Mouse (Mus musculus) spleen, postnatal 14 days (tissue): ENCODE data around the gene Kctd2.
"Not testable (repeated sequence)": the region's sequence is repeated elsewhere in the genome, so short reads cannot be mapped to it uniquely, and the experiment has no call there.

Experiments used
- DNase-seq, 2 experiments: peaks; one replicate each; pipeline ENCODE4 v3.0.0; 2021 to 2022; ENCODE audit warnings: low spot score in 2 of 2

Gene Kctd2

GRCm38 (mm10) chr11:115419531-115420237 lies at the start of gene Kctd2, which contains the start of gene Atp5h:
Gene Kctd2, plus strand, starts transcription at chr11:115420128.
Gene Atp5h, minus strand, starts transcription at chr11:115419962.
- DNase-seq = peak; percentile 87 to 89

- no peak for DNase-seq
Observed at GRCm38 (mm10) chr11:115370368-115370767, 49.6 kb upstream of the Kctd2 start.

- no peak for DNase-seq
Observed at GRCm38 (mm10) chr11:115371354-115371753, 48.6 kb upstream of the Kctd2 start.

- DNase-seq = no peak
Observed at GRCm38 (mm10) chr11:115372015-115372414, 47.9 kb upstream of the Kctd2 start.

- DNase-seq = no peak
Observed at GRCm38 (mm10) chr11:115372737-115373136, 47.2 kb upstream of the Kctd2 start.

GRCm38 (mm10) chr11:115373805-115374694 lies 45.9 kb upstream of the Kctd2 start:
- DNase-seq = no peak

- no peak for DNase-seq
Observed at GRCm38 (mm10) chr11:115374695-115375425, 45.1 kb upstream of the Kctd2 start.

GRCm38 (mm10) chr11:115376722-115377121 lies 43.2 kb upstream of the Kctd2 start:
- DNase-seq = no peak

GRCm38 (mm10) chr11:115377254-115377653 lies 42.7 kb upstream of the Kctd2 start:
- no peak for DNase-seq

- no peak for DNase-seq
Observed at GRCm38 (mm10) chr11:115377854-115378253, 42.1 kb upstream of the Kctd2 start.

GRCm38 (mm10) chr11:115381276-115381675 lies 38.7 kb upstream of the Kctd2 start:
- no peak for DNase-seq

- DNase-seq = no peak
Observed at GRCm38 (mm10) chr11:115381743-115382539, 38.0 kb upstream of the Kctd2 start, which contains the start of gene Cdr2l. Gene Cdr2l, plus strand, starts transcription at chr11:115381916.

GRCm38 (mm10) chr11:115382891-115383290 lies 37.0 kb upstream of the Kctd2 start:
- no peak for DNase-seq

GRCm38 (mm10) chr11:115383701-115384474 lies 36.0 kb upstream of the Kctd2 start:
- DNase-seq = no peak

GRCm38 (mm10) chr11:115384587-115384986 lies 35.3 kb upstream of the Kctd2 start:
- no peak for DNase-seq

- not testable (repeated sequence) for DNase-seq
Observed at GRCm38 (mm10) chr11:115386859-115387258, 33.1 kb upstream of the Kctd2 start.

GRCm38 (mm10) chr11:115391358-115391757 lies 28.6 kb upstream of the Kctd2 start:
- DNase-seq = no peak

- DNase-seq = no peak
Observed at GRCm38 (mm10) chr11:115393721-115394325, 26.1 kb upstream of the Kctd2 start.

- DNase-seq = no peak
Observed at GRCm38 (mm10) chr11:115398085-115398484, 21.8 kb upstream of the Kctd2 start.

GRCm38 (mm10) chr11:115400126-115400525 lies 19.8 kb upstream of the Kctd2 start:
- DNase-seq = no peak
